Mouse (Mus musculus): ENCODE data around the gene Lypd8. TPM values are rescaled to one million over a fixed set of nuclear protein-coding genes. Genes with fewer than 3 reads are reported as not detected.

Lypd8 gene
- polyA plus RNA-seq (2012; rRNA removed), result 0.06 and 0.30 TPM in 2 replicates

GRCm38 (mm10) chr11:58378763-58379278 is at the start of gene Lypd8:
TSS of gene Lypd8 (plus strand) at chr11:58379043.

GRCm38 (mm10) chr11:58330276-58331148 is 48.3 kb upstream of the Lypd8 start, which contains the start of the genes Zfp672 and Sh3bp5l:
TSS of gene Zfp672 (minus strand) at chr11:58330339.
TSS of gene Sh3bp5l (plus strand) at chr11:58330724.

GRCm38 (mm10) chr11:58420815-58421214 is 42.0 kb downstream of the Lypd8 start, which contains the start of gene 1810065E05Rik:
TSS of gene 1810065E05Rik (plus strand) at chr11:58421111.

GRCm38 (mm10) chr11:58432259-58432658 is 53.4 kb downstream of the Lypd8 start, which contains the start of gene Gm12253:
TSS of gene Gm12253 (plus strand) at chr11:58432559.

Other genes with a start within 250 kb of the Lypd8 start
- gene Gemin5, start 210.5 kb upstream of the Lypd8 start, polyA plus RNA-seq (2012; rRNA removed), result 13.0 and 16.6 TPM in 2 replicates
- 82.0 and 93.1 TPM in 2 replicates for gene Mrpl22, start 207.4 kb upstream of the Lypd8 start, polyA plus RNA-seq (2012; rRNA removed)
- 1.5 and 1.8 TPM in 2 replicates for gene Igtp, start 179.5 kb upstream of the Lypd8 start, polyA plus RNA-seq (2012; rRNA removed)
- gene Irgm2, start 179.4 kb upstream of the Lypd8 start, polyA plus RNA-seq (2012; rRNA removed), result 0.58 and 0.97 TPM in 2 replicates
- gene 4930438A08Rik, start 104.2 kb upstream of the Lypd8 start, polyA plus RNA-seq (2012; rRNA removed), result 0.05 and 0.08 TPM in 2 replicates
- 42.7 and 55.9 TPM in 2 replicates for gene Zfp692, start 72.0 kb upstream of the Lypd8 start, polyA plus RNA-seq (2012; rRNA removed)
- gene Zfp672, start 48.7 kb upstream of the Lypd8 start, polyA plus RNA-seq (2012; rRNA removed), result 19.6 and 29.3 TPM in 2 replicates
- gene Sh3bp5l, start 48.3 kb upstream of the Lypd8 start, polyA plus RNA-seq (2012; rRNA removed), result 28.8 and 39.1 TPM in 2 replicates
- 0.08 and 0.14 TPM in 2 replicates for gene 1810065E05Rik, start 42.1 kb downstream of the Lypd8 start, polyA plus RNA-seq (2012; rRNA removed)
- gene Gm12253, start 53.5 kb downstream of the Lypd8 start, polyA plus RNA-seq (2012; rRNA removed), result not detected in 2 replicates
- gene Lypd9, start 73.9 kb downstream of the Lypd8 start, polyA plus RNA-seq (2012; rRNA removed), result not detected in 2 replicates
- gene Olfr30, start 83.2 kb downstream of the Lypd8 start, polyA plus RNA-seq (2012; rRNA removed), result not detected in 2 replicates
- gene Olfr332, start 113.5 kb downstream of the Lypd8 start, polyA plus RNA-seq (2012; rRNA removed), result not detected in 2 replicates
- not detected in 2 replicates for gene Olfr331, start 123.5 kb downstream of the Lypd8 start, polyA plus RNA-seq (2012; rRNA removed)
- not detected in 2 replicates for gene Olfr330, start 155.8 kb downstream of the Lypd8 start, polyA plus RNA-seq (2012; rRNA removed)
- gene Olfr329-ps, start 167.4 kb downstream of the Lypd8 start, polyA plus RNA-seq (2012; rRNA removed), result not detected in 2 replicates
- gene Olfr328, start 176.6 kb downstream of the Lypd8 start, polyA plus RNA-seq (2012; rRNA removed), result 0.06 TPM in 1 of 2 replicates, not detected in the other
- gene Olfr224, start 191.5 kb downstream of the Lypd8 start, polyA plus RNA-seq (2012; rRNA removed), result 0.05 TPM in 1 of 2 replicates, not detected in the other
- gene Olfr325, start 198.7 kb downstream of the Lypd8 start, polyA plus RNA-seq (2012; rRNA removed), result not detected in 2 replicates
- 0.01 TPM in 1 of 2 replicates, not detected in the other for gene Olfr324, start 216.1 kb downstream of the Lypd8 start, polyA plus RNA-seq (2012; rRNA removed)
- not detected in 2 replicates for gene 2210407C18Rik, start 237.0 kb downstream of the Lypd8 start, polyA plus RNA-seq (2012; rRNA removed)